Mouse (Mus musculus): ENCODE data around the gene Olfr593.
"Not testable (repeated sequence)": the region's sequence is repeated elsewhere in the genome, so short reads cannot be mapped to it uniquely, and the experiment has no call there.

Olfr593 gene

DNA sequence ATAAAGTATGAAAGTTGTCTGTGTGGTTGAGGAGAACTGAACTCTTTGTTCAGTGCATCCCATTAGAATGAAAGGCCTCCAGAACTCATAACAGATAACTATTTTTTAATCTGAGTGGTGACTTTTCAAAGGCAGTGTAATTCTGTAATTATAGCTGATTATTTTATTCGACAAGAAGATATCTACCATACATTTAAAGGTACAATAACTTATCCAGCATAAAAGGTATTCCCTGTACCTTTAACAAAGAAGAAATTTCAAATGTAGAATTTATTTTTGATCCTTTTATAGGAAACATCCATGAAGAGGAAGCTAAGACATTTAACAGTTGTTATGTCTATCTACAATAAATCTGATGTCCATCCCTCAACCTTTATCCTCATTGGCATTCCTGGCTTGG, at the start of gene Olfr593:
Gene Olfr593 (plus strand): TSS at position 301 of the 400 bp plus-strand sequence.
- in situ Hi-C loops (cut with MboI), result no loop called here

DNA sequence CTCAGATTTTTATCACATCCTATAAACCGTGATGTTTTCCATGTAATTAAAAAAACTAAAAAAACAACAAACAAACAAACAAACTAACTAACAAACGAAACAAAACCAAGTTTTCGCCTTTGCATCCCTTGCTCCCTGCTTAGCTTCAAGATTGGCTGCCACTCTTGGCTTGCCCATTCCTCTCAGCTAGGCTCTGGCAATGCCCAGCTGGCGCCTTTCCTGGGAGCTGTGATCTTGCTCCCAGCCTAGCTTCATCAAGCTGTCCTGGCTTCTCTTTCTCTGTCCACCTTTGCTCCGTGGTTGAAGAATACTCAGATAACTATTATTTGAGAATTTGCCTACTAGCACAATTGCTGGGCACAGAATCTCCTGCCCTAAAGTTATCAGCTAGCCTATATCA, 42.0 kb upstream of the Olfr593 start:
- in situ Hi-C loops (cut with MboI), result no loop called here

DNA sequence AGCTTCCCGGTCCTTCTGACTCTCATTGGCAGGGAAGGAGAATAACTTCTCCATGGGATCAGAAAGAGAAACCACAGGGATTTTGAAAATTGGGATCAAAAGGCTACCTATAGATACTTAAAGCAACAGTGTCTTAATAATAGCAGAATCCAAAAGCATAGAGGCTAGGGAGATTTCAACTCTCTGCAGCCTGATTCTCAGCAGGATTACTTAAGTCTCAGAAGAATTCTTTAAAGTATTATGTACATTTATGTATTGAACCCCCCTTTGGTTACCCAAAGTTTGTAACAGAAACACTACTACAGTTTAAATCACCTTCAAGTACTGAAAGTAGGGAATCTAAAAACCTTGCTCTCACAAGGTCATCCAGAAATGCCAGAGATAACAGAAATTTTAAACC, 33.4 kb upstream of the Olfr593 start, which contains the start of gene Olfr591:
Gene Olfr591 (minus strand): TSS at position 101 of the 400 bp plus-strand sequence.
- in situ Hi-C loops (cut with MboI), result no loop called here

DNA sequence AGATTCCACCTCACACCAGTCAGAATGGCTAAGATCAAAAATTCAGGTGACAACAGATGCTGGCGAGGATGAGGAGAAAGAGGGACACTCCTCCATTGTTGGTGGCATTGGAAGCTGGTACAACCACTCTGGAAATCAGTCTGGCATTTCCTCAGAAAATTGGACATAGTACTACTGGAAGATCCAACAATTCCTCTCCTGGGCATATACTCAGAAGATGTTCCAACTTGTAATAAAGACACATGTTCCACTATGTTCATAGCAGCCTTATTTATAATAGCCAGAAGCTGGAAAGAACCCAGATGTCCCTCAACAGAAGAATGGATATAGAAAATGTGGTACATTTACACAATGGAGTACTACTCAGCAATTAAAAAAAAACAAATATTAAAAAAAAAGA, 27.2 kb upstream of the Olfr593 start, which contains the start of gene Olfr592:
Gene Olfr592 (plus strand): TSS at position 301 of the 400 bp plus-strand sequence.
- in situ Hi-C loops (cut with MboI), result not testable (repeated sequence)

DNA sequence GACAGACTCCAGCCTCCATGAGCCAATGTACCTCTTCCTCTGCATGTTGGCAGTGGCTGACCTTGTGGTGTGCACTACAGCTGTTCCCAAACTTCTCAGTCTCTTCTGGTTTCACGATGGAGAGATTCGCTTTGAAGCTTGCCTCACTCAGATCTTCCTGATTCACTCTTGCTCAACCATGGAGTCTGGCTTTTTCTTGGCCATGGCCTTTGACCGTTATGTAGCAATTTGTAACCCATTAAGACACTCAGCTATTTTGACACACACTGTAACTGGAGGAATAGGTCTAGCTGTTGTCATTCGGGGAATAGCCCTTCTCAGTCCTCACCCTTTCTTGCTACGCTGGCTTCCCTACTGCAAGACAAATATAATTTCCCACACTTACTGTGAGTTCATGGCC, 388 bp downstream of the Olfr593 start:
- in situ Hi-C loops (cut with MboI), result not testable (repeated sequence)

DNA sequence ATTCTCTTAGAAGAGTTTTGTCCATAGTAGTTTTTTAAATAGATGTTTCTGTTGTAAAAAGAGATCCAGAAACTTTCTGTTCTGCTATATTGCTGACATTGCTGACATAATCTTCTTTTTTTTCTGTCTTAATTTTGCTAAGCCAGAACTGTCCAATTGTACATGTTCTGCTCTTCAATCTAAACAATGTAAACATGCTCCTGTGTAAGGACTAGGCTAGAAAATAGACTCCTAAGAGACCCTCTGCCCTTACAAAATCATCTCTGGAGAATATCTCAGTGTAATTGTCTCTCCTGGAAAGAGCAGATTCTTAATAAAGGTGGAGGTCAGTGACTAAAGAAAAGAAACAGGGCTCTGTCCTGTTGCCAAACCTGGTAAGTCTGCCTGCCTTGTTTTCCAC, 5.0 kb downstream of the Olfr593 start, which contains the start of gene Olfr594:
Gene Olfr594 (plus strand): TSS at position 301 of the 400 bp plus-strand sequence.
- in situ Hi-C loops (cut with MboI), result no loop called here

DNA sequence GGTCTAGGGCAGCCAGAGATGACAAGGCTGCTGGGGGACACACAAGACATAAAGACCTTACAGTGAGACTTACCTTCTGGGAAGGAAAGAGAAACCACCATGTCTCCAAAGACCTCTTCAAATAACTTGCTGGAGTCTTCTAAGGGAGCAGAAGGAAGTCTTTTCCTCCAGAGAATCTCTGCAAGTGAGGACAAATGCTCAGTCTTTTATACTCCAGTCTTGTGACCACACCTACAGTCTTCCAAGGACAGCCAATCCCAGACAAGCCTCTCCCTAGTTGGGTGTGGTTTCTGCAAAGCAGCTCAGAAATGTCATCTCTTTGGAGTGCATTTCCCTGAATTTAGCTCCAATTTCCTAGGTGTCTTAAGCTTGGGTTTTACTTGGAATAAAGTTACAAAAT, 40.7 kb downstream of the Olfr593 start, which contains the start of gene Usp17ld:
Gene Usp17ld (minus strand): TSS at position 101 of the 400 bp plus-strand sequence.
- in situ Hi-C loops (cut with MboI), result not testable (repeated sequence)
